Mouse (Mus musculus): Measurements from ENCODE around the gene Mfsd12. TPM values are rescaled to one million over a fixed set of nuclear protein-coding genes. Genes with fewer than 3 reads are reported as not detected.
A peak's percentile ranks its signal among the peaks of the same experiment; 100 is the strongest.

Mfsd12 gene
- total RNA-seq, 2 experiments from 2014 or later = 12.1 to 13.5 TPM

GRCm38 (mm10) chr10:81403511-81403910 is 46.2 kb downstream of the Mfsd12 start:
- no peak for DNase-seq

DNA sequence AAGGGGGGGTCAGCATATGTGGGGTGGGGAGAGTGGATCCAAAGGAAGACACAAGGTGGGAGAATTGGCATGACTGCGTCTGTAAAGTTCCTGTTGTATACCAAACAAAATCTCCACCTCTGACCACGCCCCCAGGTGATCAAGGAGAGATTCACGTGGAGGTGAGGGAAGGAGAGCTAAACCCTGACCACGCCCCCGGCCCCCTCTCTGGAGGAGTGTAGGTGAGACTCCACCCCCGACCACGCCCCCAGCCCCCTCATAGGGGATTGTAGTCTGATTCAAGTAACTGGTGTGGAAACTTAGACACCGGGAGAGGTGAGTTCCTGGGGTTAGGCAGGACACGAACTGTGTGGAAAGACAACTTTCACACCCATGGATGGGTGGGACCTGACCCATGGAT is 46.8 kb downstream of the Mfsd12 start:
- no peak for DNase-seq

DNA sequence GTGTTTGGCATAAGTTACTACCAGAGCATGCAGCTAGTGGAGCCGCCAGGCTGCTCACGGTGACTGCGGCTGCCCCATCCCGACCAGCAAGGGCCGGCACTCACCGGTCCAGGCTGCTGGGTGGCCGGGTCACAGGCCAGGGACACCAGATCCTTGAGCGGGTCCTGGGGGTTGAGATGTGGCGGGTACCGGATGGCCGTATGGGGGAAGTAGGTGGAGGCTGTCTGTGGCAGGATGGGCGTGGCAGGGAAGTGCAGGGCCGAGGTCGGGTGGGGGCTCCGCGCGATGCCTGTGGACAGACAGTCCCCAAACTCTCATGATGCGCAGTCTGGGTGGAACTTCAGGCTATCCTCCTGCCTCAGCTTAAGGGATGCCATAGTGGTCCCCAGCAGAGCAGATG is 47.4 kb downstream of the Mfsd12 start:
- no peak for DNase-seq

- DNase-seq = peak; percentile 78
Observed at GRCm38 (mm10) chr10:81405588-81406201, 48.4 kb downstream of the Mfsd12 start.

GRCm38 (mm10) chr10:81406504-81407440 is 49.5 kb downstream of the Mfsd12 start:
- no peak for DNase-seq

DNA sequence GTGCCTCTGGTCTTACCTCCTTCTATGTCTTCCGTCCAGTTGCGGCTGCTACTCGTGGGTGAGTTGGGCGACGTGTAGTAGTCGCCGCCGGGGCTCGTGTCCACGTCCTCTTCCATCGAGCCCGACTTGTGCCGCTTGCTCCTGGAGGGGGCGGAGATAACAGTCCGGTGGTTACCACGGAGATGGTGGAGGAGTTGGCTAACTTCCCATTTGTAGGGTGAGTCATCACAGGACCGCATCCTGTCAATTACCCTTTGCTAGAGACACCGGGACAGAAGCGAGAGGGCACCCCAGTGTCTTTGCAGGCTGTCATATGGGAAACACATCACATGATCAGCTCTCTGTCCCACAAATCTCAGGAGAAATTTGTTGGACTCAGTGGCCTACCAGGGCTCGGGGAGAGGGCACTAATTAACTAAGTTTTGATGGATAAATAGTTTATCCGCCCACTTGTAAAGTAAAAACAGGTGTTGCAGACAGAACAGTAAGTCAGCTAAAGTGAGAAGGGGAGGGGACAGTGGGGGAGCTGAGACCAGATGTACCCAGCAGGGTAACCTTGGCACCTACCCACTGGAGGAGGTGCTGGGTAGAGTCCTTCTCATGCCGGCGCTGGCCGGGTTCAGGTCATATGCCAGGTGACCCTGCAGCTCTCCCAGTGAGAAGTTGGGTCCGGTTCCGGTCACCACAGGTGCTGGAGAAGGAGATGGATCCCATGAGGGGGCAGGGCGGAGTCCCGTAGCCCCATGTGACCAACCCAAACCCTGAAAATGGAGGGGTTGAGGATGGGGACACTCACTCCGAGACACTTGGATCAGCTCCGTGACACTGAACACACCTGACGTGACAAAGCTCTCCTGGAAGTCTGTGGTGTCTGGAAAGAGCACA is 50.5 kb downstream of the Mfsd12 start:
- peak; percentile 86 for DNase-seq

DNA sequence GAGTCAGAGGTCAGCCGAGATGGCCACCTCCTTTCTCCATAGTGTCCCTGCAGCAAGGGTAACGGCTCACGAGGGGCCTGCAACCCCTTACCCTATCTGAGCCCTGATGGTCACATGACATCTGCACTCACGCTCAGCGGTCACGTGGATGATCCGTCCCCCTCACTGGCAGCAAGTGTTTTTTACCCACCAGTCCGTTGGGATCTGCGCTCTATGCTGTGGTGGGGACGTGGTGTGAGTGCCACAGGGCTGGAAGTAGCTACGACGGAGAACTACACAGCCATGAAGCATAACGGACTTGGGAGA is 51.1 kb downstream of the Mfsd12 start:
- DNase-seq = no peak

DNA sequence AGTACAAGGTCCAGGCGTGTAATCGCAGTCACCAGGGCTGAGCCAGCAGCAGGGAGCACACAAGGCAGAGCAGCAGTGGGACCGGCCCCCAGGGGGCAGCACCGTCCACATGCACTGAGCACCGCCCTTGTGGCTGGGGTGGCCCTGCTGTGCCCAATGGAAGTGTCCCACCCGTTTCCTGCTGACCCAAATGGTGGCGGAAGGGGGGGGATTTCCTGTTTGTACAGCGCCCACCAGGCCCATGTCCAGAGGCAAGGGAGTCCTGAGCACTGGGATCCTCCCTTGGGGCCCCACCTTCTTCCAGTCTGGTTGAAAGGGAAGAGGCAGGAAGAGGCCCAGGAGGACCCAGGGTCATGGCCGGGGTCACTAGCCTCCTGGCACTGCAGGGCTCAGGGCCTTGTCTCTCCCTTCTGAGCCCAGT is 51.6 kb downstream of the Mfsd12 start:
- DNase-seq = peak; percentile 90

DNA sequence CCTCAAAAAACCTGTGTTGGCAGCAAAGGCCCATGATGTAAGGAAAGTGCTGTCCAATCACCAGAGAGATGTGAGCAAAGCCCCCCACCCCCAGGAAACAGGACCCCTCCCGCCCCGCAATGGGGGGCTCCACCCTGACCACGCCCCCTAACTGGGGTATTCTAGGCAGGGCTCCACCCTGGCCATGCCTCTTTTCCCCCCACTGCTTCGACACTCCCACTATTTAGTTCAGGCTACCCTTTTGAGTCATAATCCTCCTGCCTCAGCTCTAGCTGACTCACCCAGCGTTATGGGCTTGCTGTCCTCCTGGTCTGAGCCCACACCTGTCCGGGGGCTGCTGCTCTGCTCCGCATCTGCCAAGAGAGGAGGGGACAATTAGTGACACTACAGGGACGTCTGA is 52.0 kb downstream of the Mfsd12 start:
- DNase-seq = no peak

GRCm38 (mm10) chr10:81410350-81410749 is 53.1 kb downstream of the Mfsd12 start:
- no peak for DNase-seq

- peak; percentile 71 for DNase-seq
Observed at GRCm38 (mm10) chr10:81410981-81411380, 53.7 kb downstream of the Mfsd12 start.

DNA sequence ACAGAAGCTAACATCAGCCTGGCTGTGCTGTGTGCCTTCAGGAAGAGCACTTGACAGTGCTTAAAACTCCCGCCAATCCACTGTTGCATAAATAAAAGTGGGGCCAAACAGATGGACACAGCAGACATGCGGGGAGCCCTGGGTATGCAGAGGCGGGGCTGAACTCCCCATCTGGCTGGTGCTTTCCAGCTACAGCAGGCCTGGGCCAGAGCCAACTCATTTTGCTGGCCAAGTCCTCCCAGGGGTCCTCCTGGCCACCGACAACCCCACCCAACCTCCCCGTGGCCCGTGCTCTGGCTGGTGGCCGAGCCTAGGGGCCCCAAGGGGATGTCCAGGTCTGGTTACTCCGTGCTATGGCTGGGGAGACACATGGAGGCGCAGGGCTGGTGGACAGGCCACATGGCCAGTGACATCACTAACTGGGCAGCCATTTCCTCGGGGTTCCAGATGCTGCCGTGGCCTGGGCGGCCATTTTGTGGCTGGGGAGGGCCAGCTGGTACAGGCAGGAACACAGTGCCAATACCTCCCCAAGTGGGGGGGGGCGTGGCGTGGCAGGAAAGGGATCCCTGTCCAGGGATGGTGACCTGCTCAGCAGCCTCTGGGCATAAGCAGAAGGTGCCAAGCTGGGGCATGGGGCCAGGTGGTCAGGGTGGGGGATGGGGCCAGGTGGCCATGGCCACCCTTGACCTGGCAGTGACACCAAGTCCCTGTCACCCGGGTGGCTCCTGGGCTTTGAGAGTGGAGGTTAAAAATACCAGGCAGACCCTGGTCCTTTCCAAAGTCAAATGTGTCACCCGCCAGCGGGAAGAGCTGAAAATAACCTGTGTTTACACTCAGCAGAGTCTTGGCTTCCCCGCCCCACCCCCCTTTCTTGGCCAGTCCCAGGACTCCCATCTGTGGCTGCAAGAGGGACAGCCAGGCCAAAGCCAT is 54.4 kb downstream of the Mfsd12 start:
- peak; percentile 93 for DNase-seq

DNA sequence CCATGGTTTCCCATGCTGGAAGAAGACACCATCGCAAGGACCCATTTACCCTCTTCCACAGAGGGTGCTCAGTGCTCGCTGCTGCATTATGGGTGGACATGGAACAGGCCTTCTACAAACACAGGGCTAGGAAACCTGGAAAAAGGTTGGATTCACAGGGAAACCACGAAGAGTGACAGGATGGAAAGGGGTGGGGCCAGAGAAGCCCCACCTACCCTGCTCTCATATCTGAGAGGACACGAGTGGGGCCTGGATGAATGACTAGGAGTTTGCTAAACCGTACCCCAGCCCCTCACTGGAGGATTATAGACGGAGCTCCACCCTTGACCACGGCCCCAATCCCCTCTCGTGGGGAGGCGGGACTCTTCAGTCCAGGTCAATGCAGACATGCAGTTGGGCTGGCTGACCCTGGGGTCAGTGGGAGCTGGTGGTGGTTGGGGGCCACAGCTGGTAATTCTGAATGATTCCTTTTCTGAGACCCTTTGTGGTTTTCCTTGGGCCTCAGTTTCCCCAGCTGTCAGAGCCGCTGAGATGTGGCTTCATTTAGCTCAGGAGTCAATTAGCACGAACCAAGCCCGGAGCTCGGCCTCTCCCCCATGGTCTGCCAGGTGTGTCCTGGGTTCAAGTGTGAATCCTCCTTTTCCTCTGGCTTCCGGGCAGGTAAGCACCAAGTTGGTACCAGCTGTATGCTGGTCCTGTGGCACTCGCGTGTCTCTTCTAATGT is 55.5 kb downstream of the Mfsd12 start:
- no peak for DNase-seq

DNA sequence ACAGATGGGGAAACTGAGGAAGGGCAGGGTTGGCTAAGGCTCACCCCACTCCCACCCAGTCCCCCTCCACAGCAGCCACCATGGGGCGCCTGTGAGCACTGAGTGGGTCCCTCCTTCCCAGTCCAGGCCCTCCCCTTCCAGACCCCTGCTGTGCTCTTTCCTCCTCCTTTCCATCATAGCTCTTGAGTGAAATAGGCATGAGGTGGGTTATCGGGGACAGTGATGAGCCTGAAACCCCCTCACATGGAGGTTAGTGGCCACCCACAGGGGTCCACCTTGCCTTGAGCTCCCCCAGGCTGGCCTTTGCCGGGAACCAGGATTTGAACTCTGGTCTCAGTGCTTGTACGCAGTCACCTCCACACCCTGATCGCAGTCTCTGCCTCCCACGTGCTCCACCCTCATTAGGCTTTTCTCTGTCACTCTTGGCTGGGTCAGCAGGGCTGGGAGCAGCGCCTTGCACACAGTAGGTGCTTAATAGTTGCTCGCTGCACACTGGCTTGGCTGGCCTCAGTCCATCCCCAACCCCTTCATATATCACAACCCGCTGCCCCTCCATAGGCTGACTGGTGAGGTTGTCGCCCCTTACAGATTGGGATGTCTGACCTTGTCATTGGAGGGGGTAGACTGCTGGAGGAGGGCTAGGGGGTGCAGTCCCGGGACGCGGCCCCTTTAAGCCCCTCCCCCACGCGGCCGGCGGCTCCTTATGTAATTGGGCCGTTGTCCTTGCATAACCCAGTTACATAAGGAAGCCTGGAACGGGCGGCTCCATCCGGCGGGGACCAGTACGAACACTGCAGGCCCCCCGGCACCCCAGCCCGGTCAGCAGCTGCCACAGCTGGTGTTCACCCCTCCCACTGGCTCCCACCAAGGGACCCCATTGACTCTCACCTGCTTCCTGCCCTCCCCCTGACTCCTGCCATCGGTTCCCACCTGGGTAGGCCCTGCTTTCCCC is 56.3 kb downstream of the Mfsd12 start:
- peak; percentile 91 for DNase-seq

DNA sequence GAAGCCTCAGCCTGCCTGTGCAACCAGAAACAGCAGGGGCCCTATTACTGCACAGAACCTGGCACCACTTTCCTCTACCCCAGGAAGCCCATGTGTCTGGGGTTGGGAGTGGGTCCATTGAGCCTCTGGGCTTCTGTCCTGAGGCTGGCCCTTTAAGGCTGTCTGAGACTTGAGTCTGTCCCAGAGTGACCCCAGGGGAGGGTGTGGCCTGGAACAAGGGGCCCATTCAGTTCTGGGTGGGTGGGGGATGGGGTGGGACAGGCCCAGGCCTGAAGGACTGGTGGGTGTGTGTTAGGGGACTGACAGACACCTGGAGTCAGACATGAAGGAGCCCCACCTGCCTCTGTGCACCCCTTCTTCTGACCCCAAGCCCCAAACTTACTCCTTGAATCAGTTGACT is 57.4 kb downstream of the Mfsd12 start:
- peak; percentile 65 for DNase-seq

DNA sequence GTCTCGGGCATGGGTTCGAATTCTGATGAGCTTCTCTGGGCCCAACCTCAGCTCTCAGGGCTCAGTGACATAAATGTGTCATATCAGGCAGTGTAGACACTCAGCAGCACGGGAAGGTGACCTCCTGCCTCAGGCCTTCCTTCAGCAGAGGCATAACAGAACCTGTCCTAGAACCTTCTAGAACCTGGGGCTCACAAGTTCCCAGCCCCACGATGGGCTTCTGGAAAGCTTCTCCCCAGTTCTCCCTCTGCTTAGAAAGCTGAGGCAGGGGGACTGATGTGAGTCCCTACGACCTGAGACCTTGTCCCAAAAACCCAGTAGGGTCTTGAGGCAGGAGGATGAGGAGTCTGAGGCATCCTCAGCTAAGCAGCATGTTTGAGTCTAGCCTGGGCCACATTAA is 57.9 kb downstream of the Mfsd12 start:
- no peak for DNase-seq
